Mouse (Mus musculus): Measurements from ENCODE around the gene Arsj. TPM values are rescaled to one million over a fixed set of nuclear protein-coding genes. Genes with fewer than 3 reads are reported as not detected.

The Arsj gene
- polyA plus RNA-seq, 2 experiments: 5.3 to 6.5 TPM

DNA sequence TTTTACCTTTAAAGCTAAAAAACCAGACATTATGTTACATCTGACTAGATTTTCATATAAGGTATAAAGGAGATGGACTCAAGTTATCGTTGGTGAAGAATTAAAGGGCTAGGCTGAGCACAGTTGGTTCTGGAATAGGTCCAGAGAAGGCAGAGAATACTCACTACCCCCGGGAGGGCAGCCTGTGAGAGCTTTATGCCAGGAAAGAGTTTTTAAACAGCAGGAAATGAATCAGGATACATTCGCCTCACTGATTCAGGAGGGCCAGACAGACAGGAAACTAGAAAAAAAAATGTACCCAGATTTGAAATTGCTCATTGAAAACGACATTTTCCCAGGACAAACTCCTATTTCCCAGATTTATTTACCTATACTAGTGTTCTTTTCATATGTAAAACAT lies 28.2 kb upstream of the Arsj start:
- no peak for TF ChIP-seq POLR2A (IDR thresholded peaks at IDR 0.05; ENCODE audit: borderline replicate concordance, extremely low read depth, insufficient read depth, insufficient read length)
- H3K4me3 ChIP-seq (replicated peaks; ENCODE audit: low read length): no peak overlapping the region
- no peak overlapping the region for H3K27ac ChIP-seq (replicated peaks; ENCODE audit: low read depth, low read length)
- no peaks in the 10 kb centered on the region for H3K36me3 ChIP-seq (ENCODE audit: control insufficient read depth, insufficient read depth, low read length)
- H3K4me1 ChIP-seq (ENCODE audit: control insufficient read depth, insufficient read depth, low read length): no peaks in the 10 kb centered on the region
- DNase-seq (ENCODE audit: low spot score) (no peak), ATAC-seq (ENCODE audit: low FRiP score, low read depth) (no peak)
- H3K9me3 ChIP-seq (ENCODE audit: control insufficient read depth, low read length): no peaks in the 10 kb centered on the region
- H3K27me3 ChIP-seq (ENCODE audit: control insufficient read depth, insufficient read depth, low read length): no peaks in the 10 kb centered on the region
- H3K4me2 ChIP-seq (replicated peaks; ENCODE audit: low read depth, low read length, severe bottlenecking): no peak overlapping the region
- 59% methylated on average over 4 of the region's 4 CpGs for WGBS
- no peak overlapping the region for H3K9ac ChIP-seq (ENCODE audit: low read depth, low read length, severe bottlenecking)

DNA sequence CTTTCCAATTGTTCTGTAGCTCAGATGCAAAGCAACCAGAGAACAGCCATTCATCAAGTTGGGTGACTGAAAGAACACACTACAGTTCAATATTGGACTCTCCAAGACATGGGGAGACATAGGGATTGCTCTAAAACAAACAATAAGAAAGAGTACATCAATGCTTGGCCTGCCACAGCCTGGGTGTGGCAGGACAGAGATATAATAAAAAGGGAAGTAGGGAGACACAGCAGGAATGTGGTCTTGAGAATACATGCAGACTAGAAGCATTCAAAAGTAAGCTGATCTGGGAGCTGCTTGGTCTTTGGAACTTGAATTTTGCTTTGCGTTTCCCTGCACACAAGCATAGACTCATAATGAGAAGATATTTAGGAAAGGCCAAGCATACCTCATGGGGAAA lies 18.7 kb upstream of the Arsj start:
- Histone ChIP-seq H3K9me3 (ENCODE audit: control insufficient read depth, low read length) (no peaks in the 10 kb centered on the region), H3K27ac (replicated peaks; ENCODE audit: low read depth, low read length) (no peak overlapping the region), H3K27me3 (ENCODE audit: control insufficient read depth, insufficient read depth, low read length) (no peaks in the 10 kb centered on the region), H3K4me3 (replicated peaks; ENCODE audit: low read length) (no peak overlapping the region), H3K4me1 (ENCODE audit: control insufficient read depth, insufficient read depth, low read length) (no peaks in the 10 kb centered on the region), H3K9ac (ENCODE audit: low read depth, low read length, severe bottlenecking) (no peak overlapping the region), H3K36me3 (ENCODE audit: control insufficient read depth, insufficient read depth, low read length) (no peaks in the 10 kb centered on the region), H3K4me2 (replicated peaks; ENCODE audit: low read depth, low read length, severe bottlenecking) (no peak overlapping the region)
- DNase-seq (ENCODE audit: low spot score) (no peak), ATAC-seq (ENCODE audit: low FRiP score, low read depth) (no peak)
- no peak for TF ChIP-seq POLR2A (IDR thresholded peaks at IDR 0.05; ENCODE audit: borderline replicate concordance, extremely low read depth, insufficient read depth, insufficient read length)
- 96% methylated on average over 1 of the region's 1 CpGs for WGBS

GRCm38 (mm10) chr3:126359760-126360159 lies 3.7 kb upstream of the Arsj start:
- H3K9ac ChIP-seq (ENCODE audit: low read depth, low read length, severe bottlenecking): no peak overlapping the region
- no peak overlapping the region for H3K27ac ChIP-seq (replicated peaks; ENCODE audit: low read depth, low read length)
- H3K36me3 ChIP-seq (ENCODE audit: control insufficient read depth, insufficient read depth, low read length): no peaks in the 10 kb centered on the region
- no peaks in the 10 kb centered on the region; the same call in 1 of the 2 replicates for H3K27me3 ChIP-seq (ENCODE audit: control insufficient read depth, insufficient read depth, low read length)
- no peak overlapping the region for H3K4me2 ChIP-seq (replicated peaks; ENCODE audit: low read depth, low read length, severe bottlenecking)
- TF ChIP-seq POLR2A (IDR thresholded peaks at IDR 0.05; ENCODE audit: borderline replicate concordance, extremely low read depth, insufficient read depth, insufficient read length): no peak
- 4% methylated on average over 1 of the region's 1 CpGs for WGBS
- ATAC-seq (ENCODE audit: low FRiP score, low read depth): no peak
- DNase-seq (ENCODE audit: low spot score): no peak
- no peak overlapping the region for H3K4me3 ChIP-seq (replicated peaks; ENCODE audit: low read length)
- H3K4me1 ChIP-seq (ENCODE audit: control insufficient read depth, insufficient read depth, low read length): peaks cover 7% of the 10 kb centered on the region
- H3K9me3 ChIP-seq (ENCODE audit: control insufficient read depth, low read length): no peaks in the 10 kb centered on the region

DNA sequence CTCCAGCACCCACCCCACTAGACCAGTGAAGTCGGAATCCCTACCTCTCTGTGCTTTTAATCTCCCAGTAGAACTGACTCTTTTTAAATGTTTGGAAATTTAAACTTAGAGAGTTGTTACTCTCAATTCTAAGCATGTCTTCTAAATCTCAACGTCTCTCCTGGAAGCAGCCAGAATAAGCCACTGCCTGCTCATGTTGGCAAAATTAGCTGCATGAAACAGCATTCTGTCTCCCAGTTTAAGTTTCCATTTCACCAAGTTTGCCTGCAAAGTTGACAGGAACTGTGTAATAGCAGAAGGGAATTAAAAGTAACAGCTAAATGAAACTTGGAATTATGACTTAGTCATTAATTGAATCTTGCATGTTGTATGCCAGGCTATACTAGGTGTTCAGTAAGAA lies 1.1 kb upstream of the Arsj start:
- Histone ChIP-seq H3K4me3 (replicated peaks; ENCODE audit: low read length) (no peak overlapping the region), H3K27me3 (ENCODE audit: control insufficient read depth, insufficient read depth, low read length) (no peaks in the 10 kb centered on the region; the same call in 1 of the 2 replicates), H3K36me3 (ENCODE audit: control insufficient read depth, insufficient read depth, low read length) (no peaks in the 10 kb centered on the region), H3K4me1 (ENCODE audit: control insufficient read depth, insufficient read depth, low read length) (peaks cover 23% of the 10 kb centered on the region), H3K9me3 (ENCODE audit: control insufficient read depth, low read length) (no peaks in the 10 kb centered on the region), H3K4me2 (replicated peaks; ENCODE audit: low read depth, low read length, severe bottlenecking) (no peak overlapping the region), H3K27ac (replicated peaks; ENCODE audit: low read depth, low read length) (no peak overlapping the region), H3K9ac (ENCODE audit: low read depth, low read length, severe bottlenecking) (no peak overlapping the region)
- ATAC-seq (ENCODE audit: low FRiP score, low read depth): no peak
- no peak for DNase-seq (ENCODE audit: low spot score)
- WGBS: 83% methylated on average over 2 of the region's 2 CpGs
- TF ChIP-seq POLR2A (IDR thresholded peaks at IDR 0.05; ENCODE audit: borderline replicate concordance, extremely low read depth, insufficient read depth, insufficient read length): no peak

- H3K9ac ChIP-seq (ENCODE audit: low read depth, low read length, severe bottlenecking): no peak overlapping the region
- ATAC-seq (ENCODE audit: low FRiP score, low read depth) (no peak), DNase-seq (ENCODE audit: low spot score) (no peak)
- TF ChIP-seq POLR2A (IDR thresholded peaks at IDR 0.05; ENCODE audit: borderline replicate concordance, extremely low read depth, insufficient read depth, insufficient read length): no peak
- H3K27me3 ChIP-seq (ENCODE audit: control insufficient read depth, insufficient read depth, low read length): no peaks in the 10 kb centered on the region; the same call in 1 of the 2 replicates
- H3K9me3 ChIP-seq (ENCODE audit: control insufficient read depth, low read length): no peaks in the 10 kb centered on the region
- H3K4me3 ChIP-seq (replicated peaks; ENCODE audit: low read length): peak overlapping the region; percentile 50; the same call in 1 of the 2 replicates
- H3K36me3 ChIP-seq (ENCODE audit: control insufficient read depth, insufficient read depth, low read length): no peaks in the 10 kb centered on the region
- peak overlapping the region; percentile 87; the same call in 1 of the 2 replicates for H3K4me2 ChIP-seq (replicated peaks; ENCODE audit: low read depth, low read length, severe bottlenecking)
- H3K4me1 ChIP-seq (ENCODE audit: control insufficient read depth, insufficient read depth, low read length): peaks cover 26% of the 10 kb centered on the region
- WGBS: 85% methylated on average over 11 of the region's 11 CpGs
- no peak overlapping the region for H3K27ac ChIP-seq (replicated peaks; ENCODE audit: low read depth, low read length)
Observed at GRCm38 (mm10) chr3:126362931-126363525, 456 bp upstream of the Arsj start.

Data from limb, embryonic 14.5 days (tissue).